Mouse (Mus musculus): Measurements from ENCODE around the gene Gbx2. TPM values are rescaled to one million over a fixed set of nuclear protein-coding genes. Genes with fewer than 3 reads are reported as not detected.

Gene Gbx2
- polyA plus RNA-seq, 1 experiment from 2014 or later, result 0.18 TPM

GRCm38 (mm10) chr1:89934316-89935260, 3.6 kb upstream of the Gbx2 start:
- Histone ChIP-seq H3K27ac (ENCODE audit: poor library complexity, severe bottlenecking) (no peak overlapping the region), H3K36me3 (no peaks in the 10 kb centered on the region), H3K4me1 (replicated peaks) (peaks cover 24% of the 10 kb centered on the region), H3K9me3 (replicated peaks) (no peaks in the 10 kb centered on the region), H3K4me2 (no peak overlapping the region), H3K27me3 (replicated peaks) (peaks cover 92% of the 10 kb centered on the region), H3K9ac (no peak overlapping the region), H3K4me3 (no peak overlapping the region)
- WGBS, result 5% methylated on average over 19 of the region's 19 CpGs
- ATAC-seq (ENCODE audit: insufficient number of reproducible peaks, low FRiP score), result no peak

- Histone ChIP-seq H3K4me2 (no peak overlapping the region), H3K27ac (ENCODE audit: poor library complexity, severe bottlenecking) (no peak overlapping the region), H3K4me1 (replicated peaks) (peaks cover 29% of the 10 kb centered on the region), H3K27me3 (replicated peaks) (peaks cover 93% of the 10 kb centered on the region), H3K4me3 (no peak overlapping the region), H3K9ac (no peak overlapping the region), H3K36me3 (no peaks in the 10 kb centered on the region), H3K9me3 (replicated peaks) (no peaks in the 10 kb centered on the region)
- no peak for ATAC-seq (ENCODE audit: insufficient number of reproducible peaks, low FRiP score)
- WGBS, result 2% methylated on average over 21 of the region's 21 CpGs
These were observed 2.8 kb upstream of the Gbx2 start for GRCm38 (mm10) chr1:89933786-89934185.

- no peaks in the 10 kb centered on the region for H3K9me3 ChIP-seq (replicated peaks)
- H3K36me3 ChIP-seq, result no peaks in the 10 kb centered on the region
- peaks cover 95% of the 10 kb centered on the region for H3K27me3 ChIP-seq (replicated peaks)
- H3K27ac ChIP-seq (ENCODE audit: poor library complexity, severe bottlenecking), result no peak overlapping the region
- H3K4me2 ChIP-seq, result no peak overlapping the region
- ATAC-seq (ENCODE audit: insufficient number of reproducible peaks, low FRiP score), result no peak
- peaks cover 33% of the 10 kb centered on the region for H3K4me1 ChIP-seq (replicated peaks)
- H3K4me3 ChIP-seq, result no peak overlapping the region
- H3K9ac ChIP-seq, result no peak overlapping the region
- 8% methylated on average over 6 of the region's 6 CpGs for WGBS
These were observed 2.0 kb upstream of the Gbx2 start for GRCm38 (mm10) chr1:89933028-89933427.

- no peak overlapping the region for H3K9ac ChIP-seq
- no peak for ATAC-seq (ENCODE audit: insufficient number of reproducible peaks, low FRiP score)
- H3K27ac ChIP-seq (ENCODE audit: poor library complexity, severe bottlenecking), result no peak overlapping the region
- no peak overlapping the region for H3K4me3 ChIP-seq
- no peaks in the 10 kb centered on the region for H3K9me3 ChIP-seq (replicated peaks)
- WGBS, result 2% methylated on average over 16 of the region's 16 CpGs
- H3K4me1 ChIP-seq (replicated peaks), result peaks cover 34% of the 10 kb centered on the region
- H3K36me3 ChIP-seq, result no peaks in the 10 kb centered on the region
- no peak overlapping the region for H3K4me2 ChIP-seq
- H3K27me3 ChIP-seq (replicated peaks), result peaks cover 95% of the 10 kb centered on the region
These were observed 1.6 kb upstream of the Gbx2 start for GRCm38 (mm10) chr1:89932616-89933015.

GRCm38 (mm10) chr1:89932021-89932423, 1.0 kb upstream of the Gbx2 start:
- no peak overlapping the region for H3K4me2 ChIP-seq
- no peak for ATAC-seq (ENCODE audit: insufficient number of reproducible peaks, low FRiP score)
- no peak overlapping the region for H3K27ac ChIP-seq (ENCODE audit: poor library complexity, severe bottlenecking)
- peaks cover 95% of the 10 kb centered on the region for H3K27me3 ChIP-seq (replicated peaks)
- WGBS, result 3% methylated on average over 19 of the region's 19 CpGs
- no peak overlapping the region for H3K4me3 ChIP-seq
- H3K4me1 ChIP-seq (replicated peaks), result peaks cover 40% of the 10 kb centered on the region
- H3K9ac ChIP-seq, result no peak overlapping the region
- no peaks in the 10 kb centered on the region for H3K36me3 ChIP-seq
- H3K9me3 ChIP-seq (replicated peaks), result no peaks in the 10 kb centered on the region

GRCm38 (mm10) chr1:89930551-89930950, 428 bp downstream of the Gbx2 start:
- 0% methylated on average over 40 of the region's 45 CpGs for WGBS

GRCm38 (mm10) chr1:89929721-89930505, 1.1 kb downstream of the Gbx2 start:
- Histone ChIP-seq H3K4me3 (peak overlapping the region; percentile 52), H3K27ac (ENCODE audit: poor library complexity, severe bottlenecking) (no peak overlapping the region), H3K36me3 (no peaks in the 10 kb centered on the region), H3K4me1 (replicated peaks) (peaks cover 45% of the 10 kb centered on the region), H3K9ac (peak overlapping the region; percentile 55; the same call in 1 of the 2 replicates), H3K4me2 (peak overlapping the region; percentile 93), H3K9me3 (replicated peaks) (no peaks in the 10 kb centered on the region; the same call in 1 of the 2 replicates), H3K27me3 (replicated peaks) (peaks cover 95% of the 10 kb centered on the region)
- under 1% methylated on average over 55 of the region's 55 CpGs for WGBS
- no peak for ATAC-seq (ENCODE audit: insufficient number of reproducible peaks, low FRiP score)

More at GRCm38 (mm10) chr1:89930551-89930950, 428 bp downstream of the Gbx2 start:
- Histone ChIP-seq H3K27me3 (replicated peaks) (peaks cover 95% of the 10 kb centered on the region), H3K4me3 (peak overlapping the region; percentile 52), H3K4me2 (peak overlapping the region; percentile 93), H3K9ac (peak overlapping the region; percentile 55; the same call in 1 of the 2 replicates), H3K36me3 (no peaks in the 10 kb centered on the region), H3K4me1 (replicated peaks) (peaks cover 45% of the 10 kb centered on the region), H3K27ac (ENCODE audit: poor library complexity, severe bottlenecking) (no peak overlapping the region), H3K9me3 (replicated peaks) (no peaks in the 10 kb centered on the region; the same call in 1 of the 2 replicates)
- ATAC-seq (ENCODE audit: insufficient number of reproducible peaks, low FRiP score), result no peak

- Histone ChIP-seq H3K4me1 (replicated peaks) (peaks cover 45% of the 10 kb centered on the region), H3K36me3 (no peaks in the 10 kb centered on the region)
- no peak for ATAC-seq (ENCODE audit: insufficient number of reproducible peaks, low FRiP score)
These were observed 1.8 kb downstream of the Gbx2 start for GRCm38 (mm10) chr1:89929181-89929580.

GRCm38 (mm10) chr1:89928676-89929075, 2.3 kb downstream of the Gbx2 start:
- no peak overlapping the region for H3K9ac ChIP-seq
- no peak overlapping the region for H3K27ac ChIP-seq (ENCODE audit: poor library complexity, severe bottlenecking)
- H3K27me3 ChIP-seq (replicated peaks), result peaks cover 96% of the 10 kb centered on the region
- no peak for ATAC-seq (ENCODE audit: insufficient number of reproducible peaks, low FRiP score)
- H3K4me3 ChIP-seq, result peak overlapping the region; percentile 28
- H3K9me3 ChIP-seq (replicated peaks), result no peaks in the 10 kb centered on the region; the same call in 1 of the 2 replicates
- 4% methylated on average over 25 of the region's 25 CpGs for WGBS
- no peaks in the 10 kb centered on the region for H3K36me3 ChIP-seq
- H3K4me1 ChIP-seq (replicated peaks), result peaks cover 47% of the 10 kb centered on the region
- H3K4me2 ChIP-seq, result peak overlapping the region; percentile 50

More at GRCm38 (mm10) chr1:89929181-89929580, 1.8 kb downstream of the Gbx2 start:
- H3K4me2 ChIP-seq, result peak overlapping the region; percentile 50
- H3K9ac ChIP-seq, result no peak overlapping the region
- WGBS, result 4% methylated on average over 6 of the region's 6 CpGs
- peak overlapping the region; percentile 28 for H3K4me3 ChIP-seq
- H3K9me3 ChIP-seq (replicated peaks), result no peaks in the 10 kb centered on the region; the same call in 1 of the 2 replicates
- H3K27ac ChIP-seq (ENCODE audit: poor library complexity, severe bottlenecking), result no peak overlapping the region
- H3K27me3 ChIP-seq (replicated peaks), result peaks cover 96% of the 10 kb centered on the region

GRCm38 (mm10) chr1:89927061-89927661, 3.8 kb downstream of the Gbx2 start:
- no peaks in the 10 kb centered on the region; the same call in 1 of the 2 replicates for H3K9me3 ChIP-seq (replicated peaks)
- peak overlapping the region; percentile 72 for H3K4me2 ChIP-seq
- WGBS, result 1% methylated on average over 36 of the region's 36 CpGs
- no peak overlapping the region for H3K9ac ChIP-seq
- H3K36me3 ChIP-seq, result no peaks in the 10 kb centered on the region
- H3K4me3 ChIP-seq, result peak overlapping the region; percentile 47
- H3K27me3 ChIP-seq (replicated peaks), result peaks cover 100% of the 10 kb centered on the region
- no peak for ATAC-seq (ENCODE audit: insufficient number of reproducible peaks, low FRiP score)
- peaks cover 62% of the 10 kb centered on the region for H3K4me1 ChIP-seq (replicated peaks)
- no peak overlapping the region for H3K27ac ChIP-seq (ENCODE audit: poor library complexity, severe bottlenecking)

All from heart, embryonic 12.5 days (tissue).